Comparison of ENCODE assay signal across 8 mouse cellular contexts in the genomic region with DNA sequence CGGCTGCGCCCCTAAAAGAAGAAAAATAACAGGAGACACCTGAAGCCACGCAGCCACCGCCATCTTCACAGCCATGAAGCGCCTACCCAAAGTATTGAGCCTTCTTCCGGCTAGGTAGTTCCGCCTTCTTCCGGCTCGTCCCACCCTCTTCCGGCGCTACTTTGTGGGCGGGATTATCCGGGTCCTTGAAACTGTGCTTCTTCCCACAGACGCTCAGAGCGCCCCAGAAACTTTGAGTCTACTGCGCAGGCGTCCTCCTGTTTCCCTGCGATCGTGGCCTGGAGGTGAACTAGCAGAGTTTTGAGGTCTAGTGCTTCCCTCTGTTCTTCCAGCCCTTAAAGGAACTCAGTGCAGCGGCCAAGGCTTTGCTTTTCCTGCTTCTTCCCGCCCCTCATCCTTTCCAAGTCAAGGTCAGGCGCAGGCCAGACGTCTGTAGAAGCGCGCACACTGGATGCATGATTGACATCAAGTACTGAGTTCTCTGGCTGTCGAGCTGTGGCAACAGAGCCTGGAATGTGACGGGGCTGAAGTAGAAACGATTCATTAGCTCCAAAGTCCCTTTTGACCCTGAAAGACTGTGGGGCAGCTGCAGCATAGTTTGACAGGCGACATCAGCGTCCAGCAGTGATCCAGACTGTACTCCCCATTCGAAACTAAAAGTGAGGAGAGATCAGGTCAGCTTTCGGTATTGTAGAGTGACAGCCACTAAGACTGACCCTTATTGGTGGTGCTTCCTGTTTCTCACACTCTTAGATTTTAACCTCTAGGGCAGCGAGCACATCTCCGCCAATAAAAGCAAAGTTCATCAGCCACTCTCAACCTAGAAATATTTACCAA. TPM values are rescaled to one million over a fixed set of nuclear protein-coding genes. Genes with fewer than 3 reads are reported as not detected.
A peak's percentile ranks its signal among the peaks of the same experiment; 100 is the strongest.
DNase-seq lines count a peak whose midpoint lies in the region; ATAC-seq lines count a peak whose summit lies in the region.

A gene (minus strand): TSS at position 128 of the 837 bp plus-strand sequence.

- H3K9me3 ChIP-seq in hindbrain, embryonic 12.5 days (replicated peaks) = no peaks in the 10 kb centered on the region

- H3K4me3 ChIP-seq in hindbrain, embryonic 12.5 days = peak within 1 kb of the TSS; percentile 75

- H3K27me3 ChIP-seq in hindbrain, embryonic 12.5 days = no peaks in the 10 kb centered on the region

- peaks cover 14% of the 10 kb centered on the region for H3K4me1 ChIP-seq in hindbrain, embryonic 12.5 days

- H3K36me3 ChIP-seq in hindbrain, embryonic 12.5 days = no peaks in the 10 kb centered on the region; the same call in 1 of the 2 replicates

- under 1% methylated on average over 34 of the region's 34 CpGs for WGBS in hindbrain, embryonic 12.5 days

- peak within 1 kb of the TSS; percentile 84 for H3K4me2 ChIP-seq in hindbrain, embryonic 12.5 days (replicated peaks)

- ATAC-seq in hindbrain, embryonic 12.5 days (ENCODE audit: low FRiP score) = peak; percentile 100

- H3K27ac ChIP-seq in hindbrain, embryonic 12.5 days = peak within 1 kb of the TSS; percentile 92

- peak within 1 kb of the TSS; percentile 71 for H3K9ac ChIP-seq in hindbrain, embryonic 12.5 days

- peak; percentile 96 for DNase-seq in NIH3T3 (ENCODE audit: low read depth)
- DNase-seq in cerebellum, postnatal 10 days = peak; percentile 95 to 97
- DNase-seq in frontal cortex, postnatal 10 days (ENCODE audit: low spot score in 2 of 2) = peak; percentile 91 to 94
- peak; percentile 92 to 97 for DNase-seq in layer of hippocampus, postnatal 14 days (ENCODE audit: low spot score in 2 of 2)
- DNase-seq in lung, postnatal 14 days = peak; percentile 95
- peak; percentile 94 for DNase-seq in retina, adult 2 months (ENCODE audit: low read depth, low spot score)
- peak; percentile 94 to 96 for DNase-seq in thymus, postnatal 36 days

RNA-seq across cellular contexts. Expression of the gene that starts here (rescaled TPM):
- polyA plus RNA-seq in hindbrain, embryonic 12.5 days (2016; fragmentation: Nextera tagmentation; extraction: Ambion mirVana) = 7.3 and 8.2 TPM in 2 replicates
- total RNA-seq in layer of hippocampus, postnatal 14 days (2021) = 10 to 100 TPM; 34.3 to 37.2 TPM

Comparison
In these comparisons a context has a peak if more than half of its experiments do, and no peak if none do; other contexts are left out.
1. Peak in every context shown above with its lines: DNase-seq, ATAC-seq, H3K4me3 ChIP-seq and H3K27ac ChIP-seq.